Mouse (Mus musculus): ENCODE measurements around the gene Foxo1. TPM values are rescaled to one million over a fixed set of nuclear protein-coding genes. Genes with fewer than 3 reads are reported as not detected.

The Foxo1 gene
- polyA plus RNA-seq (2021; fragmentation: Nextera tagmentation) = 3.1 and 3.3 TPM in 2 replicates
- long read RNA-seq, experiment 1, partial matches to known transcripts = 5 of 11 reads
- long read RNA-seq, experiment 1, other reads (novel, unspliced or antisense) = 6 of 11 reads
- long read RNA-seq, experiment 2, full-length matches to known transcripts = 22 of 37 reads
- long read RNA-seq, experiment 2, partial matches to known transcripts = 5 of 37 reads
- long read RNA-seq, experiment 2, other reads (novel, unspliced or antisense) = 10 of 37 reads

DNA sequence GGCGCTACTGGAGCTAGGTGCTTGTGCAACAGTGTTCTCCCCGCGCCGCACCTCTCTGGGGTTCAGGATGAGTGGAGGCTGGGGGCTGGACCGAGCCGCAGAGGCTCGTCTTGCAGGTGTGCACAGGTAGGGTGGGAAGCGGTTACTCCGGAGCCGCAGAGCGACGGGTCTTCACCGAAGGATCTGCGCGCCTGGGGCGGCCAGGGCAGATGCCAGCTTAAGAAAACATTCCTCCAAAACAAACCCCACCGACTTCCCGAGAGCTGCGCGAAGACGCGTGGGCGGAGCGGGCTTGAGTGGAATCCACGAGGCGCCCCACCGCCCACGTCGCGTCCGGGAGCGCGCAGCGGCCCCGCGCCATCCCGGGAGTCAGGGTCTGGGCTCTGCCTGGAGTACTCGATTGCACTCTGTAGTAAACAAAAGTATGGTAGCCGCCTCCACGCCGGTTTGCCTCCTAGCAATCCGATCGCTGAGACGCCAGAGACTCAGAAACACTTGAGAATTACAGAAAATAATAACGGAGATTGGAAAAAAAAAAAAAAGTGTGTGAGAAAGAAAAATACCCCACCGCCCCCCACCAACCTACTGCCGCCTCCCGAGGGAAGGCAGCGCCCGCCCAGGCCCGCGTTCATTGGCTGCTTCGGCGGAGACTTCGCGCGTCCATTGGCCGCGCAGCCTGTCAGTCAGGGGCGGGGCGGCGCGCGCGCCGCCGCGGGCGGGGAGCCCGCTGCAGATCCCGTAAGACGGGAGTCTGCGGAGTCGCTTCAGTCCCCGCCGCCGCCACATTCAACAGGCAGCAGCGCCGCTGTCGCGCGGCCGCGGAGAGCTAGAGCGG, at the start of gene Foxo1:
Gene Foxo1, plus strand, starts transcription at position 685 of the 835 bp plus-strand sequence.

Other genes with a start within 250 kb of the Foxo1 start
- gene Maml3, start 163.3 kb upstream of the Foxo1 start, polyA plus RNA-seq (2021; fragmentation: Nextera tagmentation) = 1.3 and 1.4 TPM in 2 replicates